Mouse (Mus musculus): Measurements from ENCODE around the gene Cyp2t4.

GRCm38 (mm10) chr7:27192434-27192833, 38.9 kb downstream of the Cyp2t4 start:
- TF ChIP-seq CTCF (IDR thresholded peaks at IDR 0.05; ENCODE audit: low read depth) (no peak), EP300 (IDR thresholded peaks at IDR 0.05; ENCODE audit: low read depth) (no peak)

Measured in heart, postnatal 0 days (tissue).